Mouse (Mus musculus) spleen, adult 2 months (tissue): ENCODE results near the gene Rora.

Experiments
- CTCF ChIP-seq: fragments of 200-500 bp; IDR thresholded peaks from 2 replicates; pipeline ENCODE4 v1.5.1; 2011; ENCODE audit warnings: mild to moderate bottlenecking, inconsistent platforms; ENCODE audit not compliant: insufficient read depth, insufficient read length, insufficient replicate concordance; ENCODE audit errors: extremely low read depth
- POLR2A ChIP-seq: fragments of 200-500 bp; IDR thresholded peaks from 2 replicates; pipeline ENCODE4 v1.6.1; 2011; ENCODE audit warnings: low read depth, low read length, inconsistent platforms

- TF ChIP-seq POLR2A (no peak), CTCF (no peak)
Measured at GRCm38 (mm10) chr9:68695496-68695969, 41.9 kb downstream of the Rora start.
